ENCODE assay signal across 12 mouse cellular contexts in genomic region chr2:157064978-157065878, GRCm38 (mm10). TPM values are rescaled to one million over a fixed set of nuclear protein-coding genes. Genes with fewer than 3 reads are reported as not detected.
A peak's percentile ranks its signal among the peaks of the same experiment; 100 is the strongest.
DNase-seq lines count a peak whose midpoint lies in the region; ATAC-seq lines count a peak whose summit lies in the region.
"Had no signal": no experiment of that assay in that cellular context is flagged by ENCODE, and none has a peak within 500 bp of the region (broad histone marks: within the 10 kb centered on the region; RNA-seq: fewer than 3 reads in every experiment).

No protein-coding gene starts in this region.

- WGBS in forebrain, embryonic 15.5 days: 82% methylated on average over 14 of the region's 14 CpGs
- 86% methylated on average over 14 of the region's 14 CpGs for WGBS in forebrain, embryonic 11.5 days

- H3K27ac ChIP-seq in forebrain, embryonic 15.5 days (replicated peaks): 0 out of 2 replicates have a peak overlapping the region, but pooled peaks have one; percentile 67
- H3K27ac ChIP-seq in forebrain, embryonic 11.5 days (ENCODE audit: low read depth, low read length): no peak overlapping the region
- H3K27ac ChIP-seq: limb, embryonic 13.5 days had no signal

- DNase-seq in forebrain, embryonic 11.5 days (ENCODE audit: low spot score): no peak
- peak; percentile 50 for DNase-seq in urinary bladder, postnatal 25 days (ENCODE audit: low spot score)
- no peak for DNase-seq in urinary bladder, adult 2 months (ENCODE audit: low spot score)
- peak; percentile 32 to 48 for DNase-seq in kidney, adult 8-10 months
- DNase-seq in layer of hippocampus, adult 8-10 months (ENCODE audit: low spot score in 2 of 2): no peak
- DNase-seq in ovary, postnatal 14 days (ENCODE audit: low spot score): no peak

- peaks cover under 1% of the 10 kb centered on the region; the same call in 1 of the 2 replicates for H3K36me3 ChIP-seq in forebrain, embryonic 15.5 days
- no peaks in the 10 kb centered on the region for H3K36me3 ChIP-seq in forebrain, embryonic 11.5 days (ENCODE audit: control insufficient read depth, insufficient read depth, low read length)

- no peak overlapping the region for H3K4me2 ChIP-seq in forebrain, embryonic 15.5 days (replicated peaks)
- H3K4me2 ChIP-seq in forebrain, embryonic 11.5 days (ENCODE audit: low read depth, low read length, severe bottlenecking): no peak overlapping the region
- H3K4me2 ChIP-seq: limb, embryonic 13.5 days had no signal

- no peaks in the 10 kb centered on the region for H3K9me3 ChIP-seq in forebrain, embryonic 15.5 days
- H3K9me3 ChIP-seq in forebrain, embryonic 11.5 days (ENCODE audit: control insufficient read depth, low read length): no peaks in the 10 kb centered on the region
- H3K9me3 ChIP-seq: limb, embryonic 13.5 days had no signal

- no peak overlapping the region for H3K9ac ChIP-seq in forebrain, embryonic 15.5 days (replicated peaks)
- no peak overlapping the region for H3K9ac ChIP-seq in forebrain, embryonic 11.5 days (ENCODE audit: low read length)
- H3K9ac ChIP-seq: limb, embryonic 13.5 days had no signal

- H3K4me1 ChIP-seq in forebrain, embryonic 15.5 days: peaks cover 85% of the 10 kb centered on the region
- H3K4me1 ChIP-seq in forebrain, embryonic 11.5 days (replicated peaks; ENCODE audit: control insufficient read depth, insufficient read depth, low read length): peaks cover 10% of the 10 kb centered on the region; the same call in 1 of the 2 replicates

- H3K27me3 ChIP-seq in forebrain, embryonic 15.5 days: no peaks in the 10 kb centered on the region
- H3K27me3 ChIP-seq in forebrain, embryonic 11.5 days (ENCODE audit: control insufficient read depth, insufficient read depth, low read length): no peaks in the 10 kb centered on the region
- H3K27me3 ChIP-seq: CH12.LX; limb, embryonic 13.5 days had no signal

- H3K4me3 ChIP-seq in forebrain, embryonic 15.5 days: no peak overlapping the region
- H3K4me3 ChIP-seq in forebrain, embryonic 11.5 days (ENCODE audit: low read depth, low read length): no peak overlapping the region
- H3K4me3 ChIP-seq: limb, embryonic 13.5 days had no signal

- no peak for ATAC-seq in forebrain, embryonic 15.5 days (replicated peaks)
- no peak for ATAC-seq in forebrain, embryonic 11.5 days (replicated peaks; ENCODE audit: low FRiP score)
- no peak for ATAC-seq in CD4-positive, CD25-positive, alpha-beta regulatory T cell, adult 4 months

RNA-seq across cellular contexts. Expression of gene Soga1, which starts 13.8 kb away (rescaled TPM):
- polyA plus RNA-seq in forebrain, embryonic 15.5 days (2015; fragmentation: Nextera tagmentation; extraction: Ambion mirVana): 5.7 and 8.2 TPM in 2 replicates
- 8.1 and 8.2 TPM in 2 replicates for polyA plus RNA-seq in forebrain, embryonic 11.5 days (2014; fragmentation: Nextera tagmentation; extraction: Ambion mirVana)
- polyA plus RNA-seq in urinary bladder, adult 2 months (2012; rRNA removed): 3.0 and 7.1 TPM in 2 replicates
- polyA plus RNA-seq in CD4-positive, CD25-positive, alpha-beta regulatory T cell, adult 4 months (2017; shearing (Covaris generic)): under 1 TPM in 1 of 2 experiments, not detected in 1; 0.16 TPM
- 10 to 100 TPM; 30.9 to 38.3 (median 34.4) TPM for total RNA-seq in layer of hippocampus, adult 8-10 months (2022)

RNA-seq across cellular contexts. Expression of gene Tldc2, which starts 21.6 kb away (rescaled TPM):
- polyA plus RNA-seq in forebrain, embryonic 15.5 days (2015; fragmentation: Nextera tagmentation; extraction: Ambion mirVana): not detected in 2 replicates
- polyA plus RNA-seq in forebrain, embryonic 11.5 days (2014; fragmentation: Nextera tagmentation; extraction: Ambion mirVana): not detected in 2 replicates
- 0.19 TPM in 1 of 2 replicates, not detected in the other for polyA plus RNA-seq in urinary bladder, adult 2 months (2012; rRNA removed)
- polyA plus RNA-seq in CD4-positive, CD25-positive, alpha-beta regulatory T cell, adult 4 months (2017; shearing (Covaris generic)): not detected
- not detected for total RNA-seq in layer of hippocampus, adult 8-10 months (2022)
- total RNA-seq: CH12.LX; common myeloid progenitor, adult 5-6 weeks had no signal
- polyA plus RNA-seq: limb, embryonic 13.5 days; spleen, adult 2 months had no signal

RNA-seq across cellular contexts. Expression of gene Dsn1, which starts 58.3 kb away (rescaled TPM):
- 21.7 and 23.1 TPM in 2 replicates for polyA plus RNA-seq in forebrain, embryonic 15.5 days (2015; fragmentation: Nextera tagmentation; extraction: Ambion mirVana)
- polyA plus RNA-seq in forebrain, embryonic 11.5 days (2014; fragmentation: Nextera tagmentation; extraction: Ambion mirVana): 59.1 and 64.4 TPM in 2 replicates
- 5.7 and 6.6 TPM in 2 replicates for polyA plus RNA-seq in urinary bladder, adult 2 months (2012; rRNA removed)
- polyA plus RNA-seq in CD4-positive, CD25-positive, alpha-beta regulatory T cell, adult 4 months (2017; shearing (Covaris generic)): 10 to 100 TPM; 10.8 to 16.6 TPM
- total RNA-seq in layer of hippocampus, adult 8-10 months (2022): 1 to 10 TPM; 4.5 to 6.3 (median 5.3) TPM

Comparison
In these comparisons a context has a peak if more than half of its experiments do, and no peak if none do; other contexts are left out.
1. DNase-seq: peak in urinary bladder, postnatal 25 days (single experiment) and kidney, adult 8-10 months (2 of 2); none in forebrain, embryonic 11.5 days (single experiment), urinary bladder, adult 2 months (single experiment), layer of hippocampus, adult 8-10 months (0 of 2) and ovary, postnatal 14 days (single experiment).